Mouse (Mus musculus) erythroblast, embryonic 14.5 days (primary cell): Measurements from ENCODE around the gene Oaf. TPM values are rescaled to one million over a fixed set of nuclear protein-coding genes. Genes with fewer than 3 reads are reported as not detected.

Experiments used
- H3K27me3 ChIP-seq: 2 replicates; pipeline ENCODE4 v1.6.1; 2012; ENCODE audit warnings: inconsistent platforms; ENCODE audit not compliant: control insufficient read depth
- H3K36me3 ChIP-seq: 2 replicates; pipeline ENCODE4 v1.6.1; 2012; ENCODE audit warnings: mild to moderate bottlenecking, inconsistent platforms; ENCODE audit not compliant: control insufficient read depth
- H3K4me1 ChIP-seq: 2 replicates; pipeline ENCODE4 v1.6.1; 2012; ENCODE audit warnings: inconsistent platforms; ENCODE audit not compliant: control insufficient read depth
- H3K4me3 ChIP-seq: replicated peaks from 2 replicates; pipeline ENCODE3; 2012; ENCODE audit warnings: moderate library complexity, mild to moderate bottlenecking, inconsistent platforms
- H3K9me3 ChIP-seq: 2 replicates; pipeline ENCODE4 v1.6.1; 2012; ENCODE audit warnings: low read length, inconsistent platforms, mixed read lengths; ENCODE audit not compliant: control insufficient read depth
- GATA1 ChIP-seq: IDR thresholded peaks from 2 replicates; pipeline ENCODE4 v1.6.1; 2012; ENCODE audit warnings: low read length, inconsistent platforms, mixed read lengths
- TAL1 ChIP-seq: IDR thresholded peaks from 3 replicates; pipeline ENCODE4 v1.6.1; 2012; ENCODE audit warnings: low read length, inconsistent platforms, mixed read lengths
- polyA plus RNA-seq: library from polyadenylated mRNA; stranded (reverse); fragments of >175 nt; gene quantifications from 2 replicates; pipeline ENCODE4 v1.2.3, GENCODE M21; 2012

Oaf gene
- polyA plus RNA-seq, 1 experiment, result 12.6 TPM

- no peaks in the 10 kb centered on the region for H3K4me1 ChIP-seq
- no peaks in the 10 kb centered on the region for H3K9me3 ChIP-seq
- TF ChIP-seq GATA1 (no peak), TAL1 (no peak)
- H3K36me3 ChIP-seq, result no peaks in the 10 kb centered on the region
- H3K27me3 ChIP-seq, result peaks cover 56% of the 10 kb centered on the region
- no peak overlapping the region for H3K4me3 ChIP-seq
Observed at GRCm38 (mm10) chr9:43210771-43211450, 28.8 kb downstream of the Oaf start.

GRCm38 (mm10) chr9:43210190-43210682, 29.5 kb downstream of the Oaf start, which contains the start of gene Pou2f3:
Gene Pou2f3 (minus strand): TSS chr9:43210369.
- TF ChIP-seq TAL1, result no peak
- no peak for TF ChIP-seq GATA1
- Histone ChIP-seq H3K4me1 (no peaks in the 10 kb centered on the region), H3K27me3 (peaks cover 63% of the 10 kb centered on the region), H3K36me3 (no peaks in the 10 kb centered on the region), H3K4me3 (no peak within 1 kb of the TSS), H3K9me3 (no peaks in the 10 kb centered on the region)

- Histone ChIP-seq H3K4me1 (peaks cover 2% of the 10 kb centered on the region; the same call in 1 of the 2 replicates), H3K27me3 (peaks cover 92% of the 10 kb centered on the region), H3K9me3 (no peaks in the 10 kb centered on the region), H3K4me3 (no peak overlapping the region), H3K36me3 (no peaks in the 10 kb centered on the region)
- TF ChIP-seq TAL1 (no peak), GATA1 (no peak)
Observed at GRCm38 (mm10) chr9:43206022-43206390, 33.7 kb downstream of the Oaf start.

- peaks cover 92% of the 10 kb centered on the region for H3K27me3 ChIP-seq
- TF ChIP-seq GATA1 (no peak), TAL1 (no peak)
Observed at GRCm38 (mm10) chr9:43205343-43206021, 34.2 kb downstream of the Oaf start.

GRCm38 (mm10) chr9:43200212-43200611, 39.5 kb downstream of the Oaf start:
- TF ChIP-seq TAL1, result no peak
- TF ChIP-seq GATA1, result no peak
- Histone ChIP-seq H3K4me1 (peaks cover 8% of the 10 kb centered on the region), H3K4me3 (no peak overlapping the region), H3K36me3 (no peaks in the 10 kb centered on the region), H3K9me3 (no peaks in the 10 kb centered on the region), H3K27me3 (peaks cover 68% of the 10 kb centered on the region)

More at GRCm38 (mm10) chr9:43205343-43206021, 34.2 kb downstream of the Oaf start:
- H3K4me1 ChIP-seq, result peaks cover 2% of the 10 kb centered on the region; the same call in 1 of the 2 replicates
- no peak overlapping the region for H3K4me3 ChIP-seq
- no peaks in the 10 kb centered on the region for H3K36me3 ChIP-seq
- no peaks in the 10 kb centered on the region for H3K9me3 ChIP-seq

- H3K36me3 ChIP-seq, result no peaks in the 10 kb centered on the region
- peaks cover 21% of the 10 kb centered on the region for H3K27me3 ChIP-seq
- TF ChIP-seq TAL1, result no peak
- TF ChIP-seq GATA1, result no peak
Observed at GRCm38 (mm10) chr9:43194001-43194400, 45.7 kb downstream of the Oaf start.

GRCm38 (mm10) chr9:43191561-43191960, 48.1 kb downstream of the Oaf start:
- no peak for TF ChIP-seq TAL1
- no peak for TF ChIP-seq GATA1
- H3K27me3 ChIP-seq, result peaks cover 14% of the 10 kb centered on the region
- no peaks in the 10 kb centered on the region for H3K9me3 ChIP-seq
- no peak overlapping the region for H3K4me3 ChIP-seq
- no peaks in the 10 kb centered on the region for H3K4me1 ChIP-seq
- H3K36me3 ChIP-seq, result no peaks in the 10 kb centered on the region

More at GRCm38 (mm10) chr9:43194001-43194400, 45.7 kb downstream of the Oaf start:
- no peak overlapping the region for H3K4me3 ChIP-seq
- no peaks in the 10 kb centered on the region for H3K4me1 ChIP-seq
- no peaks in the 10 kb centered on the region for H3K9me3 ChIP-seq

GRCm38 (mm10) chr9:43189021-43189356, 50.7 kb downstream of the Oaf start:
- no peak for TF ChIP-seq GATA1
- no peak for TF ChIP-seq TAL1
- Histone ChIP-seq H3K27me3 (peaks cover 4% of the 10 kb centered on the region), H3K4me1 (no peaks in the 10 kb centered on the region), H3K9me3 (no peaks in the 10 kb centered on the region), H3K36me3 (no peaks in the 10 kb centered on the region), H3K4me3 (no peak overlapping the region)

GRCm38 (mm10) chr9:43188309-43189020, 51.2 kb downstream of the Oaf start:
- no peaks in the 10 kb centered on the region; the same call in 1 of the 2 replicates for H3K27me3 ChIP-seq
- no peaks in the 10 kb centered on the region for H3K4me1 ChIP-seq
- no peak overlapping the region for H3K4me3 ChIP-seq
- H3K36me3 ChIP-seq, result no peaks in the 10 kb centered on the region
- TF ChIP-seq GATA1 (no peak), TAL1 (no peak)
- H3K9me3 ChIP-seq, result no peaks in the 10 kb centered on the region
